Mouse (Mus musculus): ENCODE measurements around the gene Ptpn1. TPM values are rescaled to one million over a fixed set of nuclear protein-coding genes. Genes with fewer than 3 reads are reported as not detected.

Ptpn1 gene
- polyA plus RNA-seq, 1 experiment = 59.4 TPM

- no peak overlapping the region for H3K4me3 ChIP-seq (ENCODE audit: insufficient read depth, low read length)
- H3K27ac ChIP-seq (ENCODE audit: insufficient read depth, low read length) = no peak overlapping the region
- TF ChIP-seq POLR2A (IDR thresholded peaks at IDR 0.05; ENCODE audit: low read depth, low read length) = no peak
- no peak for TF ChIP-seq CTCF (IDR thresholded peaks at IDR 0.05; ENCODE audit: borderline replicate concordance, insufficient read depth, low read length)
- no peaks in the 10 kb centered on the region for H3K4me1 ChIP-seq (ENCODE audit: control insufficient read depth, insufficient read depth, low read length)
Measured at GRCm38 (mm10) chr2:167996672-167997215, 64.9 kb downstream of the Ptpn1 start.

GRCm38 (mm10) chr2:167997562-167997961 lies 65.7 kb downstream of the Ptpn1 start:
- H3K27ac ChIP-seq (ENCODE audit: insufficient read depth, low read length) = no peak overlapping the region
- no peak overlapping the region for H3K4me3 ChIP-seq (ENCODE audit: insufficient read depth, low read length)
- TF ChIP-seq POLR2A (IDR thresholded peaks at IDR 0.05; ENCODE audit: low read depth, low read length) (no peak), CTCF (IDR thresholded peaks at IDR 0.05; ENCODE audit: borderline replicate concordance, insufficient read depth, low read length) (no peak)
- H3K4me1 ChIP-seq (ENCODE audit: control insufficient read depth, insufficient read depth, low read length) = no peaks in the 10 kb centered on the region

GRCm38 (mm10) chr2:167999145-167999743 lies 67.4 kb downstream of the Ptpn1 start:
- no peak overlapping the region for H3K27ac ChIP-seq (ENCODE audit: insufficient read depth, low read length)
- no peak overlapping the region for H3K4me3 ChIP-seq (ENCODE audit: insufficient read depth, low read length)
- TF ChIP-seq POLR2A (IDR thresholded peaks at IDR 0.05; ENCODE audit: low read depth, low read length) = no peak
- TF ChIP-seq CTCF (IDR thresholded peaks at IDR 0.05; ENCODE audit: borderline replicate concordance, insufficient read depth, low read length) = no peak
- no peaks in the 10 kb centered on the region for H3K4me1 ChIP-seq (ENCODE audit: control insufficient read depth, insufficient read depth, low read length)

- TF ChIP-seq POLR2A (IDR thresholded peaks at IDR 0.05; ENCODE audit: low read depth, low read length) = no peak
- no peak for TF ChIP-seq CTCF (IDR thresholded peaks at IDR 0.05; ENCODE audit: borderline replicate concordance, insufficient read depth, low read length)
- H3K4me3 ChIP-seq (ENCODE audit: insufficient read depth, low read length) = no peak overlapping the region
- H3K27ac ChIP-seq (ENCODE audit: insufficient read depth, low read length) = no peak overlapping the region
- peaks cover 4% of the 10 kb centered on the region; the same call in 1 of the 2 replicates for H3K4me1 ChIP-seq (ENCODE audit: control insufficient read depth, insufficient read depth, low read length)
Measured at GRCm38 (mm10) chr2:168002188-168002587, 70.3 kb downstream of the Ptpn1 start.

GRCm38 (mm10) chr2:168002884-168003283 lies 71.0 kb downstream of the Ptpn1 start:
- peaks cover 4% of the 10 kb centered on the region; the same call in 1 of the 2 replicates for H3K4me1 ChIP-seq (ENCODE audit: control insufficient read depth, insufficient read depth, low read length)
- no peak overlapping the region for H3K27ac ChIP-seq (ENCODE audit: insufficient read depth, low read length)
- TF ChIP-seq CTCF (IDR thresholded peaks at IDR 0.05; ENCODE audit: borderline replicate concordance, insufficient read depth, low read length) (no peak), POLR2A (IDR thresholded peaks at IDR 0.05; ENCODE audit: low read depth, low read length) (no peak)

GRCm38 (mm10) chr2:168003431-168003830 lies 71.6 kb downstream of the Ptpn1 start:
- TF ChIP-seq POLR2A (IDR thresholded peaks at IDR 0.05; ENCODE audit: low read depth, low read length) (no peak), CTCF (IDR thresholded peaks at IDR 0.05; ENCODE audit: borderline replicate concordance, insufficient read depth, low read length) (no peak)
- Histone ChIP-seq H3K4me1 (ENCODE audit: control insufficient read depth, insufficient read depth, low read length) (peaks cover 4% of the 10 kb centered on the region; the same call in 1 of the 2 replicates), H3K27ac (ENCODE audit: insufficient read depth, low read length) (no peak overlapping the region), H3K4me3 (ENCODE audit: insufficient read depth, low read length) (no peak overlapping the region)

More at GRCm38 (mm10) chr2:168002884-168003283, 71.0 kb downstream of the Ptpn1 start:
- H3K4me3 ChIP-seq (ENCODE audit: insufficient read depth, low read length) = no peak overlapping the region

- peaks cover 4% of the 10 kb centered on the region; the same call in 1 of the 2 replicates for H3K4me1 ChIP-seq (ENCODE audit: control insufficient read depth, insufficient read depth, low read length)
- no peak overlapping the region for H3K4me3 ChIP-seq (ENCODE audit: insufficient read depth, low read length)
- H3K27ac ChIP-seq (ENCODE audit: insufficient read depth, low read length) = no peak overlapping the region
- TF ChIP-seq POLR2A (IDR thresholded peaks at IDR 0.05; ENCODE audit: low read depth, low read length) = no peak
- peak; percentile 11; the same call in 1 of the 2 replicates for TF ChIP-seq CTCF (IDR thresholded peaks at IDR 0.05; ENCODE audit: borderline replicate concordance, insufficient read depth, low read length)
Measured at GRCm38 (mm10) chr2:168004369-168004768, 72.5 kb downstream of the Ptpn1 start.

- Histone ChIP-seq H3K4me1 (ENCODE audit: control insufficient read depth, insufficient read depth, low read length) (peaks cover 4% of the 10 kb centered on the region; the same call in 1 of the 2 replicates), H3K27ac (ENCODE audit: insufficient read depth, low read length) (no peak overlapping the region), H3K4me3 (ENCODE audit: insufficient read depth, low read length) (no peak overlapping the region)
- TF ChIP-seq CTCF (IDR thresholded peaks at IDR 0.05; ENCODE audit: borderline replicate concordance, insufficient read depth, low read length) = no peak
- no peak for TF ChIP-seq POLR2A (IDR thresholded peaks at IDR 0.05; ENCODE audit: low read depth, low read length)
Measured at GRCm38 (mm10) chr2:168005005-168005404, 73.1 kb downstream of the Ptpn1 start.

GRCm38 (mm10) chr2:168005616-168006015 lies 73.8 kb downstream of the Ptpn1 start:
- Histone ChIP-seq H3K4me1 (ENCODE audit: control insufficient read depth, insufficient read depth, low read length) (peaks cover 5% of the 10 kb centered on the region; the same call in 1 of the 2 replicates), H3K27ac (ENCODE audit: insufficient read depth, low read length) (no peak overlapping the region), H3K4me3 (ENCODE audit: insufficient read depth, low read length) (no peak overlapping the region)
- TF ChIP-seq CTCF (IDR thresholded peaks at IDR 0.05; ENCODE audit: borderline replicate concordance, insufficient read depth, low read length) (no peak), POLR2A (IDR thresholded peaks at IDR 0.05; ENCODE audit: low read depth, low read length) (no peak)

GRCm38 (mm10) chr2:168006489-168006888 lies 74.6 kb downstream of the Ptpn1 start:
- H3K4me3 ChIP-seq (ENCODE audit: insufficient read depth, low read length) = no peak overlapping the region
- H3K27ac ChIP-seq (ENCODE audit: insufficient read depth, low read length) = no peak overlapping the region
- TF ChIP-seq POLR2A (IDR thresholded peaks at IDR 0.05; ENCODE audit: low read depth, low read length) = no peak
- TF ChIP-seq CTCF (IDR thresholded peaks at IDR 0.05; ENCODE audit: borderline replicate concordance, insufficient read depth, low read length) = no peak
- peaks cover 8% of the 10 kb centered on the region for H3K4me1 ChIP-seq (ENCODE audit: control insufficient read depth, insufficient read depth, low read length)

Data from embryonic fibroblast, embryonic 13.5 days (primary cell).